Mouse (Mus musculus) MEL (cell line): ENCODE measurements at regions not wholly inside any gene's neighbourhood (a gene's known extent, or its start where the extent isn't known, plus 50 kb on each side); places are given as distances from the start of the nearest gene placed in this dataset.

Experiments
- DNase-seq: peaks from one replicate; pipeline ENCODE4 v3.0.0; 2011; ENCODE audit warnings: low read depth, low spot score
- H3K27ac ChIP-seq: 2 replicates; pipeline ENCODE4 v1.5.1; 2012; ENCODE audit warnings: low read depth, mild to moderate bottlenecking, control low read depth, low read length, moderate library complexity; ENCODE audit not compliant: control insufficient read depth
- H3K27me3 ChIP-seq, 2 experiments: fragments of 150-350 bp in 1 of 2; sonication (generic) in 1 of 2; 2 replicates each; pipeline ENCODE4 v1.6.1; 2012; ENCODE audit warnings: low read length in 2 of 2, mild to moderate bottlenecking in 2 of 2, improper control_type of control experiment in 1 of 2, moderate library complexity in 1 of 2; ENCODE audit not compliant: insufficient read depth in 2 of 2, control insufficient read depth in 1 of 2
- H3K36me3 ChIP-seq, 2 experiments: 2 replicates each; pipeline ENCODE4 v1.6.1; 2012 to 2014; ENCODE audit warnings: low read length in 2 of 2, improper control_type of control experiment in 1 of 2, inconsistent platforms in 1 of 2, mild to moderate bottlenecking in 1 of 2; ENCODE audit not compliant: insufficient read depth in 2 of 2, control insufficient read depth in 1 of 2
- H3K4me1 ChIP-seq, 2 experiments: fragments of 150-350 bp in 1 of 2; sonication (generic) in 1 of 2; 2 replicates each; pipeline ENCODE4 v1.6.1; 2012; ENCODE audit warnings: low read length in 2 of 2, improper control_type of control experiment in 1 of 2, mild to moderate bottlenecking in 1 of 2; ENCODE audit not compliant: insufficient read depth in 2 of 2, control insufficient read depth in 1 of 2
- H3K4me3 ChIP-seq, 2 experiments: fragments of 150-350 bp in 1 of 2; sonication (generic) in 1 of 2; 2 replicates each; pipeline ENCODE4 v1.5.1; 2012; ENCODE audit warnings: low read depth in 2 of 2, low read length in 2 of 2, mild to moderate bottlenecking in 2 of 2, moderate library complexity in 2 of 2, control low read depth in 1 of 2, improper control_type of control experiment in 1 of 2; ENCODE audit not compliant: control insufficient read depth in 1 of 2, insufficient read depth in 1 of 2
- H3K79me2 ChIP-seq: 2 replicates; pipeline ENCODE4 v1.6.1; 2012; ENCODE audit warnings: mild to moderate bottlenecking, low read length, moderate library complexity; ENCODE audit not compliant: control insufficient read depth, poor library complexity, insufficient read depth
- H3K9ac ChIP-seq: 2 replicates; pipeline ENCODE4 v1.6.1; 2012; ENCODE audit warnings: low read depth, mild to moderate bottlenecking, control low read depth, low read length, moderate library complexity; ENCODE audit not compliant: control insufficient read depth, poor library complexity, severe bottlenecking
- H3K9me3 ChIP-seq: fragments of 150-350 bp; sonication (generic); replicated peaks from 2 replicates; pipeline ENCODE4 v1.6.1; 2012; ENCODE audit warnings: mild to moderate bottlenecking, low read length, improper control_type of control experiment, moderate library complexity; ENCODE audit not compliant: insufficient read depth
- BHLHE40 ChIP-seq: IDR thresholded peaks from 2 replicates; pipeline ENCODE4 v1.6.1; 2012; ENCODE audit warnings: low read depth, mild to moderate bottlenecking, inconsistent platforms, low read length, improper control_type of control experiment, borderline replicate concordance
- CHD1 ChIP-seq: IDR thresholded peaks from 2 replicates; pipeline ENCODE4 v1.6.1; 2012; ENCODE audit warnings: low read depth, mild to moderate bottlenecking, inconsistent platforms, low read length, improper control_type of control experiment
- CHD2 ChIP-seq: IDR thresholded peaks from 2 replicates; pipeline ENCODE4 v1.6.1; 2011; ENCODE audit warnings: low read length, improper control_type of control experiment
- EP300 ChIP-seq, 2 experiments: IDR thresholded peaks; 2 replicates each; pipeline ENCODE4 v1.6.1; 2011; ENCODE audit warnings: improper control_type of control experiment in 2 of 2, low read length in 2 of 2, low read depth in 1 of 2, mild to moderate bottlenecking in 1 of 2
- ETS1 ChIP-seq: IDR thresholded peaks from 2 replicates; pipeline ENCODE4 v1.6.1; 2012; ENCODE audit warnings: low read depth, mild to moderate bottlenecking, inconsistent platforms, low read length, improper control_type of control experiment, moderate library complexity
- GABPA ChIP-seq: IDR thresholded peaks from 2 replicates; pipeline ENCODE4 v1.6.1; 2012; ENCODE audit warnings: low read depth, mild to moderate bottlenecking, inconsistent platforms, low read length, improper control_type of control experiment, moderate library complexity
- GATA1 ChIP-seq: IDR thresholded peaks from 2 replicates; pipeline ENCODE4 v1.6.1; 2011; ENCODE audit warnings: low read depth, low read length, improper control_type of control experiment
- JUND ChIP-seq: IDR thresholded peaks from 2 replicates; pipeline ENCODE4 v1.6.1; 2011; ENCODE audit warnings: low read depth, mild to moderate bottlenecking, improper control_type of control experiment, low read length
- KAT2A ChIP-seq: conservative IDR thresholded peaks from 2 replicates; pipeline ENCODE4 v1.6.1; 2012; ENCODE audit warnings: low read depth, low read length, improper control_type of control experiment, inconsistent platforms
- MAFK ChIP-seq: IDR thresholded peaks from 2 replicates; pipeline ENCODE4 v1.6.1; 2011; ENCODE audit warnings: low read depth, mild to moderate bottlenecking, low read length, improper control_type of control experiment, borderline replicate concordance
- MAX ChIP-seq: IDR thresholded peaks from 2 replicates; pipeline ENCODE4 v1.6.1; 2011; ENCODE audit warnings: low read length, improper control_type of control experiment
- MAZ ChIP-seq: IDR thresholded peaks from 2 replicates; pipeline ENCODE4 v1.6.1; 2012; ENCODE audit warnings: low read depth, mild to moderate bottlenecking, inconsistent platforms, low read length, improper control_type of control experiment
- MEF2A ChIP-seq: IDR thresholded peaks from 2 replicates; pipeline ENCODE4 v1.6.1; 2014; ENCODE audit warnings: low read depth, mild to moderate bottlenecking, inconsistent platforms, low read length, improper control_type of control experiment; ENCODE audit not compliant: poor library complexity, insufficient replicate concordance, severe bottlenecking; ENCODE audit errors: extremely low read depth
- MXI1 ChIP-seq: IDR thresholded peaks from 2 replicates; pipeline ENCODE4 v1.6.1; 2011; ENCODE audit warnings: mild to moderate bottlenecking, low read depth, low read length, improper control_type of control experiment
- MYC ChIP-seq: IDR thresholded peaks from 2 replicates; pipeline ENCODE4 v1.6.1; 2011; ENCODE audit warnings: low read depth, mild to moderate bottlenecking, low read length, improper control_type of control experiment, moderate library complexity
- POLR2A ChIP-seq, 2 experiments: IDR thresholded peaks; 2 replicates each; pipeline ENCODE4 v1.6.1; 2011 to 2012; ENCODE audit warnings: low read length in 2 of 2, mild to moderate bottlenecking in 2 of 2, control low read depth in 1 of 2, improper control_type of control experiment in 1 of 2, low read depth in 1 of 2, moderate library complexity in 1 of 2; ENCODE audit not compliant: control insufficient read depth in 1 of 2, insufficient read depth in 1 of 2, poor library complexity in 1 of 2
- POLR2AphosphoS2 ChIP-seq: IDR thresholded peaks from 2 replicates; pipeline ENCODE4 v1.6.1; 2011; ENCODE audit warnings: low read length, improper control_type of control experiment
- POLR2AphosphoS5 ChIP-seq: IDR thresholded peaks from 2 replicates; pipeline ENCODE4 v1.6.1; 2012; ENCODE audit warnings: low read depth, borderline replicate concordance, mild to moderate bottlenecking, inconsistent platforms, low read length, moderate library complexity, mixed read lengths
- RAD21 ChIP-seq: IDR thresholded peaks from 2 replicates; pipeline ENCODE4 v1.6.1; 2011; ENCODE audit warnings: mild to moderate bottlenecking, low read depth, low read length, improper control_type of control experiment
- SIN3A ChIP-seq: IDR thresholded peaks from 2 replicates; pipeline ENCODE4 v1.6.1; 2012; ENCODE audit warnings: low read length, improper control_type of control experiment, inconsistent platforms
- TAL1 ChIP-seq: IDR thresholded peaks from 2 replicates; pipeline ENCODE4 v1.6.1; 2012; ENCODE audit warnings: mild to moderate bottlenecking, inconsistent platforms, low read length, moderate library complexity, mixed read lengths
- TBP ChIP-seq: IDR thresholded peaks from 2 replicates; pipeline ENCODE4 v1.8.0; 2011; ENCODE audit warnings: low read depth, low read length, improper control_type of control experiment
- TCF12 ChIP-seq: IDR thresholded peaks from 2 replicates; pipeline ENCODE4 v1.6.1; 2014; ENCODE audit warnings: low read depth, mild to moderate bottlenecking, inconsistent platforms, low read length, improper control_type of control experiment, moderate library complexity
- UBTF ChIP-seq: IDR thresholded peaks from 2 replicates; pipeline ENCODE4 v1.6.1; 2012; ENCODE audit warnings: low read depth, mild to moderate bottlenecking, inconsistent platforms, low read length, improper control_type of control experiment, moderate library complexity, borderline replicate concordance; ENCODE audit not compliant: insufficient read depth
- ZC3H11A ChIP-seq: IDR thresholded peaks from 2 replicates; pipeline ENCODE4 v1.6.1; 2012; ENCODE audit warnings: low read depth, mild to moderate bottlenecking, inconsistent platforms, low read length, improper control_type of control experiment

DNA sequence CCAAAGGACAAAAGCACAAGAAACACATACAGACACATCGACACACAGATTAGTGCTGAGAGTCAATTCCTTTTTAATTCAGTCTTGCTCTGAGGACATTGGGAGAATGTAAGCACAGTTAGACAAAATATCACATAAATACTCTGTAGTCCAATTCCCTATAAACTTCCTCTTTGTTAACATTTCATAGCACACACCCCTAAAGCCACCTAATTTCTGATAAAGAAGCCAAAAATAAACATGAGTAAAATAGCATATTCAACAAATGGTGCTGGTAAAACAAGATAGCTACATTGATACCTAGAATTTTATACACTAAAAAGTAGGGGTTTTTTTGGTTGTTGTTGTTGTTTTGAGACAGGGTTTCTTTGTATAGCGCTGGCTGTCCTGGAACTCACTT is 356.6 kb downstream of the Smarca1 start:
- Histone ChIP-seq H3K9me3 (no peaks in the 10 kb centered on the region), H3K27ac (no peak overlapping the region), H3K36me3 (no peaks in the 10 kb centered on the region), H3K27me3 (no peaks in the 10 kb centered on the region), H3K9ac (no peak overlapping the region), H3K4me3 (no peak overlapping the region), H3K4me1 (no peaks in the 10 kb centered on the region), H3K79me2 (no peaks in the 10 kb centered on the region)
- DNase-seq = peak; percentile 62
- peak; percentile 79 for TF ChIP-seq ETS1
- no peak for TF ChIP-seq ZC3H11A
- TF ChIP-seq TCF12 = peak; percentile 79
- TF ChIP-seq POLR2AphosphoS2 = no peak
- TF ChIP-seq TAL1 = peak; percentile 44
- TF ChIP-seq KAT2A = no peak
- no peak for TF ChIP-seq UBTF
- TF ChIP-seq BHLHE40 = no peak
- peak; percentile 78 for TF ChIP-seq GATA1
- TF ChIP-seq SIN3A = peak; percentile 66
- peak; percentile 77 to 79 for TF ChIP-seq EP300 (IDR thresholded peaks at IDR 0.05; ENCODE audit: low read depth in 1 of 2, low read length in 2 of 2)
- TF ChIP-seq MEF2A = peak; percentile 97

DNA sequence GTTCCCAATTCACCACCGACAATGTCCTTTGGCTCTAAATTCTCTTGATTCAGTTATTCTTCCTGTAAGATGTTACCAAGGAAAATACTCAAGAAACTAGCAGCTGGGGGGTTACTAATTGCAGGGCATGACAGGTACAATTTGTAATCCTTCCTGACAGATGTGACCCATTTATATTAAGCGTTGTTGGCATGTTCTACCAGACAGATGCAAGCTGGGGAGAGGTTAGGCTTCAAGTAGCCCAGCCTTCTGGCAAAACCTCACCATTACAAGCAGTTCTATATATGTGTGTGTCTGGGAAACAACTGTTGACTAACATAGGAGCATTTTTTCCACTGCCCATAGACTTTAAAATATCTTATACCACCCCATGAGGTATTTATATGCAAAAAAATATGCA is 397.7 kb downstream of the Smarca1 start:
- TF ChIP-seq MYC (no peak), JUND (no peak), MAX (no peak), SIN3A (no peak), TBP (no peak), CHD2 (no peak), POLR2AphosphoS5 (no peak), RAD21 (no peak), MXI1 (no peak), MAFK (no peak), MAZ (no peak), GABPA (no peak), CHD1 (no peak), GATA1 (no peak), POLR2A (IDR thresholded peaks at IDR 0.05; ENCODE audit: control insufficient read depth in 1 of 2, insufficient read depth in 1 of 2, low read depth in 1 of 2, low read length in 2 of 2, poor library complexity in 1 of 2) (no peak)
- TF ChIP-seq, all 39 proteins: peak for 0
- H3K9ac ChIP-seq = no peak overlapping the region
- DNase-seq = no peak

More for the DNA sequence above, 397.7 kb downstream of the Smarca1 start:
- Histone ChIP-seq H3K27me3 (no peaks in the 10 kb centered on the region), H3K4me1 (no peaks in the 10 kb centered on the region), H3K36me3 (no peaks in the 10 kb centered on the region), H3K27ac (no peak overlapping the region), H3K4me3 (no peak overlapping the region), H3K79me2 (no peaks in the 10 kb centered on the region), H3K9me3 (no peaks in the 10 kb centered on the region)
